Mouse (Mus musculus): ENCODE measurements around the gene Ank2. TPM values are rescaled to one million over a fixed set of nuclear protein-coding genes. Genes with fewer than 3 reads are reported as not detected.

The Ank2 gene
- polyA plus RNA-seq, 1 experiment from 2014 or later, result 37.3 TPM

DNA sequence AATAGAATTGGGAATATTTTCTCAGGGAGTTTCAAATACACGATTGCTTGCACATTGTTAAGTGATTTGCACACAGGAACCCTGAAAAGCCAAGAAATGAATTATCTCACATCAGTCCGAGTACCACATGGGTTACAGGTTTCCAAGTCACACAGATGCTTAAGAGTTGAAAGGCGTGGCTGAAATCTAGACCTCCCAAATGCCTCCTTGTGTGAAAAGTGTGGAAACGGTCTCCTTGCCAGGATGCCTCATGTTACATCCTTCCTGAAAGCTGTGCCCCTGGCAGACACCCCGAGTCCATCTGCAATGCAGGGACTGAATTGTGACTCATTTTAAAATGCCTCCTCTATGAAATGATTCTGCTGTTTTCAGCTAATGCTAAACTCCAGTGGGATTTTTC, 391.9 kb downstream of the Ank2 start:
- H3K4me1 ChIP-seq (replicated peaks), result no peaks in the 10 kb centered on the region
- no peak for ATAC-seq (replicated peaks; ENCODE audit: insufficient number of reproducible peaks, insufficient read depth, low FRiP score, low read depth)
- H3K9ac ChIP-seq, result no peak overlapping the region
- no peak overlapping the region for H3K27ac ChIP-seq
- H3K4me3 ChIP-seq, result no peak overlapping the region
- no peaks in the 10 kb centered on the region for H3K9me3 ChIP-seq (replicated peaks)
- H3K4me2 ChIP-seq, result no peak overlapping the region
- H3K36me3 ChIP-seq, result no peaks in the 10 kb centered on the region
- no peaks in the 10 kb centered on the region for H3K27me3 ChIP-seq
- 71% methylated on average over 5 of the region's 5 CpGs for WGBS

DNA sequence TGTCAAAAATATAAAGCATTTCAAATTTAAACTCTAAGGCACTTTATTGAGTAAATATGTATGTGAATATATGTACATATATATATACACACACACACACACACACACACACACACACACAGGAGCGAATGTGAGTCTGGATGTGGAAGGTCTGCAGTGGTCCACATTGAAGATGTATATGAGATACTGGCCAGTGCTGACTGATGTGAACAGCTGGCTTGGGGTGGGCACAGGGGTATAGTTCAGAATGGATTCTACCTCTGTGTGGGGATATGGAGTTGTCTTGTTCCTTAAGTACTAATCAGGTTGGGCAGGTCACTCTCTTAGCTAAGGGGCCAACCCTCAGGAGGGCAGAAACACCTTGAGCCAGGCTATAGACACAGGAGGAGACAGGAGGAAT, 397.8 kb downstream of the Ank2 start:
- no peak overlapping the region for H3K4me3 ChIP-seq
- H3K36me3 ChIP-seq, result no peaks in the 10 kb centered on the region
- no peak for ATAC-seq (replicated peaks; ENCODE audit: insufficient number of reproducible peaks, insufficient read depth, low FRiP score, low read depth)
- H3K9me3 ChIP-seq (replicated peaks), result no peaks in the 10 kb centered on the region
- no peak overlapping the region for H3K9ac ChIP-seq
- 90% methylated on average over 1 of the region's 1 CpGs for WGBS
- no peak overlapping the region for H3K4me2 ChIP-seq
- no peak overlapping the region for H3K27ac ChIP-seq
- H3K4me1 ChIP-seq (replicated peaks), result no peaks in the 10 kb centered on the region
- no peaks in the 10 kb centered on the region for H3K27me3 ChIP-seq

DNA sequence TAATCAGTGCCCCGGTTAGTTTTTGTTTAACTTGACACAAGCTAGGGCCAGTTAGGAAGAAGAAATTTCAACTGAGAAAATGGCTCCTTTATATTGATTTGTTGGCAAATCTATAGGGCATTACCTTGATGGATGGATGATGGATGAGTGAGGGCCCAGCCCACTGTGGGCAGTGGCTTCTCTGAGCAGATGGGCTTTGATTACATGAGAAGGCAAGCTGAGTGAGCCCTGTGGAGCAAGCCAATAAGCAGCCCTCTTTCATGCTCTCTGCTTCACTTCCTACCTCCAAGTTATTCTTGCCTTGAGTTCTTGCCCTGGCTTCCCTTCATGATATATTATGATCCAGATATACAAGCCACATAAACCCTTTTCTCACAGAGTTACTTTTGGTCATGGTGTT, 401.4 kb downstream of the Ank2 start:
- Histone ChIP-seq H3K27me3 (no peaks in the 10 kb centered on the region), H3K27ac (no peak overlapping the region), H3K9me3 (replicated peaks) (no peaks in the 10 kb centered on the region), H3K9ac (no peak overlapping the region), H3K36me3 (no peaks in the 10 kb centered on the region), H3K4me3 (no peak overlapping the region), H3K4me1 (replicated peaks) (no peaks in the 10 kb centered on the region), H3K4me2 (no peak overlapping the region)
- 81% methylated on average over 1 of the region's 1 CpGs for WGBS
- ATAC-seq (replicated peaks; ENCODE audit: insufficient number of reproducible peaks, insufficient read depth, low FRiP score, low read depth), result no peak

DNA sequence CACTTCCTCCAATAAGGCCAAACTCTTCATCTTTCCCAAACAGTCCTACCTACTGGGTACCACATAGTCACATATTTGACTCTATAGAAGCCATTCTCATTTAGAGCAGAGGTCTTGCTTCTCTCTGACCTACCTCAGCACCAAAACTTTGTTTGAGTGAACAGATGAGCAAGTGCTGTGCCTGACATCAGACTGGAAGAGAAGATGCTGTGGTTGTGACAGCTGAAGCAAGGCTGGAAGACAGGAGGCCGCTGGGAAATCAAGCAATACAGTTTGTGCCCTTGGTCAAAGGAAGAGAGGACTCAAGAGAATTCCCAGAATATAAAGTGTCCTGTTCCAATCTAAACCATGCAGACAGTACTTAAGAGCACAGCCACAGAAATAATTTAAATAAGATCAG, 402.0 kb downstream of the Ank2 start:
- Histone ChIP-seq H3K4me1 (replicated peaks) (no peaks in the 10 kb centered on the region), H3K27ac (no peak overlapping the region), H3K4me2 (no peak overlapping the region), H3K27me3 (no peaks in the 10 kb centered on the region), H3K9me3 (replicated peaks) (no peaks in the 10 kb centered on the region), H3K36me3 (no peaks in the 10 kb centered on the region), H3K9ac (no peak overlapping the region), H3K4me3 (no peak overlapping the region)
- no peak for ATAC-seq (replicated peaks; ENCODE audit: insufficient number of reproducible peaks, insufficient read depth, low FRiP score, low read depth)
- 84% methylated on average over 1 of the region's 1 CpGs for WGBS

DNA sequence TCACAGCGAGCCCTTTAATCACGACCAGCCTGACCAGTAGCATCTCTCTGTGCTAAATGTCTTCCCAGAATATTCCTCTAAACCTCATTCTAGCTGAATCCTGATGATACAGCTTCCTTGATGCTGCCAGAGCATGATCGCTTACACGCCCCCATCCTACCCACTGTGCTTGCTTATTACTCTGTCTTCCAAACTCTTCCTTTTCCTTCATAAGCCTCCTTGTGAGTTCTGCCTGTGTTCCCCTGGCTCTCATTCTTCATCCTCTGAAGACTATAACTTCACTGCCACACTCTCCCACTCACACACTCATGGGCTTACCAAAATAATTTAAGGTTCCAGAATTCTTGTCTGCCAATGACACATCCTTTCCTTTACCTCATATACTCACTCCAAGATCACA, 405.5 kb downstream of the Ank2 start:
- H3K9ac ChIP-seq, result no peak overlapping the region
- no peak overlapping the region for H3K4me3 ChIP-seq
- H3K36me3 ChIP-seq, result no peaks in the 10 kb centered on the region
- no peak overlapping the region for H3K4me2 ChIP-seq
- H3K27me3 ChIP-seq, result no peaks in the 10 kb centered on the region
- WGBS, result 84% methylated on average over 4 of the region's 4 CpGs
- no peak for ATAC-seq (replicated peaks; ENCODE audit: insufficient number of reproducible peaks, insufficient read depth, low FRiP score, low read depth)
- H3K9me3 ChIP-seq (replicated peaks), result no peaks in the 10 kb centered on the region
- H3K27ac ChIP-seq, result no peak overlapping the region
- H3K4me1 ChIP-seq (replicated peaks), result no peaks in the 10 kb centered on the region

DNA sequence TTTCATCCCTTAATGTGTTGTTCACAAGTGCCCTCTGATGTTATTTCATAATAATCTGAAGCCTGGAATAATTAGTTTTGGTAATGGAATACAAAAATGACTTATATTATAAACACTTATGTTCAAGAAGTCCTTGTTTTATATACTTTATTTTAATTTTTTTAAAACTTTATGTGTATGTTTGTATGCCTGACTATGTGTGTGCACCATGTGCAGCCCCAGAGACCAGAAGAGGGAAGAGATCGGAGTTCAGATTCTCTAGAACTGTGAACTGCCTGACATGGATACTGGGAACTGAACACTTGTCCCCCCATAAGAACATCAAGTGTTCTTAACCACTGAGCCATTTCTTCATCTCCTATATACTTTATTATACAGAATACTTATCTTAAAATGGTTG, 411.6 kb downstream of the Ank2 start:
- H3K4me2 ChIP-seq, result no peak overlapping the region
- H3K4me3 ChIP-seq, result no peak overlapping the region
- H3K36me3 ChIP-seq, result no peaks in the 10 kb centered on the region
- ATAC-seq (replicated peaks; ENCODE audit: insufficient number of reproducible peaks, insufficient read depth, low FRiP score, low read depth), result no peak
- H3K27me3 ChIP-seq, result no peaks in the 10 kb centered on the region
- H3K4me1 ChIP-seq (replicated peaks), result no peaks in the 10 kb centered on the region
- 85% methylated on average over 1 of the region's 1 CpGs for WGBS
- H3K9me3 ChIP-seq (replicated peaks), result no peaks in the 10 kb centered on the region
- no peak overlapping the region for H3K9ac ChIP-seq
- H3K27ac ChIP-seq, result no peak overlapping the region

DNA sequence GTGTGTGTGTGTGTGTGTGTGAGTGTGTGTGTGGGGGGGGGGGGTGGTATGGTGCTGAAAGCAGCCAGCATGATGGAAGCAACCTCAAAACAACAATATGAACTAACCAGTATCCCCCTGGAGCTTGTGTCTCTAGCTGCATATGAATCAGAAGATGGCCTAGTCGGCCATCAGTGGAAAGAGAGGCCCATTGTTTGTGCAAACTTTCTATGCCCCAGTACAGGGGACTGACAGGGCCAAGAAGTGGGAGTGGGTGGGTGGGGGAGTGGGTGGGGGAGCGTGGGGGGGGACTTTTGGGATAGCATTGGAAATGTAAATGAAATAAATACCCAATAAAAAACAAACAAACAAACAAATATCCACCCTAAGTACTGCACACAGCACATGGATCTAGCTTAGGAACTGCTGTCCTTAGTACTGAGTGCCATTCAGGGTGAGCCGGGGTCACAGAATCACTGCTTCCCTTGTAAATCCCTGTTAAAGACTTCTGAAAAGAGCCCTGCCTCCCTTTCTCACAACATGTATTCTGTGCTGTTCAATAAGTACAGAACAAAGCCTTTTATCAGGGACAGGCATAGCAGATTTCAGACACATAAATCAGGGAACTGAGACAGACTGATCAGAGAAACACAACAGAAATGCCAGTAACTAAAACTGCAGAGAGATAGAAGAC, 412.2 kb downstream of the Ank2 start:
- ATAC-seq (replicated peaks; ENCODE audit: insufficient number of reproducible peaks, insufficient read depth, low FRiP score, low read depth), result no peak
- H3K27me3 ChIP-seq, result no peaks in the 10 kb centered on the region
- H3K36me3 ChIP-seq, result no peaks in the 10 kb centered on the region
- H3K9me3 ChIP-seq (replicated peaks), result no peaks in the 10 kb centered on the region
- no peak overlapping the region for H3K9ac ChIP-seq
- no peak overlapping the region for H3K4me2 ChIP-seq
- 75% methylated on average over 3 of the region's 3 CpGs for WGBS
- H3K4me3 ChIP-seq, result no peak overlapping the region
- no peak overlapping the region for H3K27ac ChIP-seq
- no peaks in the 10 kb centered on the region for H3K4me1 ChIP-seq (replicated peaks)

DNA sequence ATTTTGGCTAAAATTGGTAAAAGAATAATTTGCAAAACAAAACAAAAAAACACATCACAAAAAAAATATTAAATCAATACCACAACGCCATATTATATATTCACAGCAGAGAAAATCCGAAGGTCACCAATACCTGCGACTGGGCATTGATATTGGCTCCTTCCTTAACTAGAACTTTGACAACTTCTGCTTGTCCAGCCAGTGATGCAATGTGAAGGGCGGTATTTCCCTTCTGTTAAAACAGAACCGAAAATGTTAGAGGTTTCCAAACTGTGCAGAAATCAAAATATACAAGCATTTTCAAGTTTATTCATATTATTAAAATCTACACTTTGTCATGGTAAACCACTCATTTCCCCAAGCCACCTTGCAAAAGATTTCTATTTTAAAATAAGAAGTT, 421.8 kb downstream of the Ank2 start:
- ATAC-seq (replicated peaks; ENCODE audit: insufficient number of reproducible peaks, insufficient read depth, low FRiP score, low read depth), result no peak
- WGBS, result 91% methylated on average over 5 of the region's 5 CpGs
- H3K27me3 ChIP-seq, result no peaks in the 10 kb centered on the region
- no peaks in the 10 kb centered on the region for H3K9me3 ChIP-seq (replicated peaks)
- no peaks in the 10 kb centered on the region for H3K36me3 ChIP-seq
- no peak overlapping the region for H3K4me2 ChIP-seq
- H3K4me3 ChIP-seq, result no peak overlapping the region
- no peak overlapping the region for H3K9ac ChIP-seq
- H3K4me1 ChIP-seq (replicated peaks), result peaks cover 11% of the 10 kb centered on the region
- no peak overlapping the region for H3K27ac ChIP-seq

DNA sequence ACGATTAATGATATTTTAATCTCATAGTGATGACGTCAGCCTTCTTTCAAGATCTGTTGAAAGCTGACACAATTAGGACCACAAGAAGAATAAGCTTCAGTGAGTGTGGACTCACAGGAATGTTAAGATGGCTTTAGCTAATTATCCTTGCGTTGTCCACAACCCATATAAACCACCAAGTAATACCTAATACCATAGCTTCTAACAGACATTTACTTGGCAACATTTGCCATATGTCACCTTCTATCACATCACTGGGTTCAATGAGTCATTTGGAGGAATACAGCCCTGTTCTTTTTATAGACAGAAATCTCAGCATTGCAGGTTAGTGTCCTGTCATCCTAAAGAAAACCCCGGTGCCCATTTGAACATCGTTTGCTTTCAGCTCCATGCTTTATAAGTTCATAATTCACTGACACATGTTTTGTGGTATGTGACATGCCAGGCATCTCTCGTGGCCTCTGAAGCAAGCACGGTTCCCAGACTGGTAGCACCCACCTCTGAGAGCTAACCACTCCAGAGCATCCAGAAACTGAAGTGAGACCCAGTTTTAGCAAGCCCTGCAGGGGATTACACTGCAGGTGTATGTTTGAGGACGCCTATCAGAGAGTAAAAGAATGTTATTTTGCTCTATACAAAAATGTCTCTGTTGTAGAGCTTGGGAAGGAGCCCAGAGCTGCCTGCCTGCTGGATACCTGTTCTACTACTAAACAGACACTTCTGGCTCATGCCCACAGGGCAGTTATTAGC, 423.4 kb downstream of the Ank2 start:
- ATAC-seq (replicated peaks; ENCODE audit: insufficient number of reproducible peaks, insufficient read depth, low FRiP score, low read depth), result no peak
- H3K4me1 ChIP-seq (replicated peaks), result peaks cover 13% of the 10 kb centered on the region
- WGBS, result 48% methylated on average over 8 of the region's 8 CpGs
- H3K9me3 ChIP-seq (replicated peaks), result no peaks in the 10 kb centered on the region
- no peaks in the 10 kb centered on the region for H3K27me3 ChIP-seq
- H3K4me3 ChIP-seq, result no peak overlapping the region
- no peak overlapping the region for H3K9ac ChIP-seq
- H3K4me2 ChIP-seq, result no peak overlapping the region
- no peaks in the 10 kb centered on the region for H3K36me3 ChIP-seq
- H3K27ac ChIP-seq, result no peak overlapping the region

DNA sequence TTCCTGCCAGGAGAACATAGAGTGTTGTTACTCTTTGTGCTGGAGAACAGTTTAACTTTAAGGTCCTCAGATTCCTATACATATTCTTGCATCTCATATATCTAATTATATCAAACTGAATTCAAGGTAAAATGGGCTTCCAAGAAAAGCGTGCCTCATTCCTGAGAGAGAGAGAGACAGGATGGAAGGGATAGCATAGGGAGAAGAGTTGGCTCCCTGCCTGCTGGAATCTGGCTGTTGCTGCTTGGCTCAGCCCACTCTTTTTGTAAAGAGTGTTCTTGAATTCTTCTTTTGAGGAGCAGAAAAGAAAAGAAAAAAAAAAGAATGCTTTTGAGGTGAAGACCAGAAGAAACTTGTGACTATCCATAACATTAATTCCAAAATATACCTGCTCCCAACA, 427.7 kb downstream of the Ank2 start:
- ATAC-seq (replicated peaks; ENCODE audit: insufficient number of reproducible peaks, insufficient read depth, low FRiP score, low read depth), result no peak
- no peaks in the 10 kb centered on the region for H3K36me3 ChIP-seq
- peaks cover 12% of the 10 kb centered on the region for H3K4me1 ChIP-seq (replicated peaks)
- no peak overlapping the region for H3K4me3 ChIP-seq
- H3K9ac ChIP-seq, result no peak overlapping the region
- H3K27me3 ChIP-seq, result no peaks in the 10 kb centered on the region
- H3K9me3 ChIP-seq (replicated peaks), result no peaks in the 10 kb centered on the region
- H3K4me2 ChIP-seq, result no peak overlapping the region
- no peak overlapping the region for H3K27ac ChIP-seq
- WGBS, result 28% methylated on average over 1 of the region's 1 CpGs

DNA sequence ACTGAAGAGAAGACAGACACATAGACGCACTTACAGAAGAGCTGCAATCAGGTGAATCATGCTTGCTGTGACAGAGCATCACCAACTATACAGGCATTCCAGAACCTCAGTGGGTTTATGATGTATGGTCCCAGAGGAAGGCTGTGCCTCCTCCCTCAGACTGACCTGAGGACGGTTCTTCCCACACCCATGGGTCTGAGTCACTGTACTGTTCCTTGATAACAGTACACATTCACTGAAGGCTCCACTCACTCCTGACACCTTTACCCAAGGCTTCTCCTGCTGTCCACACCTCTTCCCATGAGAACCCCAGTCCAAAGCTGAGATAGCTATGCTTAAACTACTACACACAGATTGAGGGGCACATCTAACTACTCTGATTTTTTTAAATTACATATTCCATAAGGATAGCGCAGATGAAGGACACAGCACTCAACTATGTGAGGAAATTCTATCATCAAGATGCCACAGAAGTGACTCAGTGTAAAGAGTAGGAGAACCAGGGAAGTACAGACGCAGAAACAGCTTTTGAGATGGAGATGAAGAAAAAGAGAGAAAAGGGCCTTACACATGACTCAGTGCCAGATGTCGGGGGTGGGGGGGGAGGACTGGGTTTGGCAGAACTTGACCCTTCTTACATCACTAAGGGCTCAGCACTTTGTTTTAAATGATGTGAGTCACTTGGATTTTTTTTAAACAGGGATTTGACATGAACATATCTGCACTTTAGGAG, 435.3 kb downstream of the Ank2 start:
- Histone ChIP-seq H3K4me1 (replicated peaks) (peaks cover 12% of the 10 kb centered on the region), H3K9ac (no peak overlapping the region), H3K27me3 (no peaks in the 10 kb centered on the region), H3K4me3 (no peak overlapping the region), H3K4me2 (no peak overlapping the region), H3K9me3 (replicated peaks) (no peaks in the 10 kb centered on the region), H3K27ac (no peak overlapping the region), H3K36me3 (no peaks in the 10 kb centered on the region)
- no peak for ATAC-seq (replicated peaks; ENCODE audit: insufficient number of reproducible peaks, insufficient read depth, low FRiP score, low read depth)
- 44% methylated on average over 5 of the region's 5 CpGs for WGBS

Data from heart, embryonic 15.5 days (tissue).